In genomic region chr1:80180128-80180527, GRCm38 (mm10) we compare ENCODE assay signal across 8 mouse cellular contexts. TPM values are rescaled to one million over a fixed set of nuclear protein-coding genes. Genes with fewer than 3 reads are reported as not detected.
A peak's percentile ranks its signal among the peaks of the same experiment; 100 is the strongest.
DNase-seq lines count a peak whose midpoint lies in the region; ATAC-seq and TF ChIP-seq lines count a peak whose summit lies in the region.

No protein-coding gene starts in this region.

- no peak for TF ChIP-seq POLR2A in liver, adult 2 months (IDR thresholded peaks at IDR 0.05; ENCODE audit: extremely low read depth, insufficient read depth, low read length)
- no peak for TF ChIP-seq POLR2A in bone marrow, adult 2 months (IDR thresholded peaks at IDR 0.05; ENCODE audit: borderline replicate concordance, control insufficient read depth, low read depth, low read length)
- no peak for TF ChIP-seq POLR2A in cerebellum, adult 2 months (IDR thresholded peaks at IDR 0.05; ENCODE audit: borderline replicate concordance, insufficient read depth, low read length)

- no peaks in the 10 kb centered on the region for H3K4me1 ChIP-seq in forebrain, embryonic 11.5 days (replicated peaks; ENCODE audit: control insufficient read depth, insufficient read depth, low read length)
- H3K4me1 ChIP-seq in forebrain, embryonic 16.5 days (replicated peaks; ENCODE audit: control insufficient read depth, insufficient read depth, low read length) = no peaks in the 10 kb centered on the region
- H3K4me1 ChIP-seq in liver, adult 2 months (ENCODE audit: control insufficient read depth, insufficient read depth, low read length) = no peaks in the 10 kb centered on the region
- H3K4me1 ChIP-seq in liver, embryonic 11.5 days (replicated peaks; ENCODE audit: control insufficient read depth, insufficient read depth, low read length) = no peaks in the 10 kb centered on the region
- no peaks in the 10 kb centered on the region for H3K4me1 ChIP-seq in bone marrow, adult 2 months (ENCODE audit: control insufficient read depth, insufficient read depth, low read length)
- H3K4me1 ChIP-seq in limb, embryonic 10.5 days = no peaks in the 10 kb centered on the region
- no peaks in the 10 kb centered on the region for H3K4me1 ChIP-seq in cerebellum, adult 2 months (ENCODE audit: control insufficient read depth, insufficient read depth, low read length)

- H3K9me3 ChIP-seq in forebrain, embryonic 11.5 days (ENCODE audit: control insufficient read depth, low read length) = no peaks in the 10 kb centered on the region
- H3K9me3 ChIP-seq in forebrain, embryonic 16.5 days (ENCODE audit: control insufficient read depth, low read length) = no peaks in the 10 kb centered on the region
- no peaks in the 10 kb centered on the region for H3K9me3 ChIP-seq in liver, embryonic 11.5 days (ENCODE audit: control insufficient read depth, low read length)
- H3K9me3 ChIP-seq in limb, embryonic 10.5 days (replicated peaks) = no peaks in the 10 kb centered on the region

- H3K27ac ChIP-seq in forebrain, embryonic 11.5 days (ENCODE audit: low read depth, low read length) = no peak overlapping the region
- no peak overlapping the region for H3K27ac ChIP-seq in forebrain, embryonic 16.5 days (ENCODE audit: low read length)
- H3K27ac ChIP-seq in liver, adult 2 months (replicated peaks; ENCODE audit: insufficient read depth, low read depth, low read length) = no peak overlapping the region
- H3K27ac ChIP-seq in liver, embryonic 11.5 days (ENCODE audit: low read depth, low read length) = no peak overlapping the region
- H3K27ac ChIP-seq in bone marrow, adult 2 months (ENCODE audit: control insufficient read depth, insufficient read depth, low read depth, low read length, poor library complexity) = no peak overlapping the region
- no peak overlapping the region for H3K27ac ChIP-seq in limb, embryonic 10.5 days
- H3K27ac ChIP-seq in cerebellum, adult 2 months (ENCODE audit: insufficient read depth, low read length) = no peak overlapping the region

- 61% methylated on average over 7 of the region's 7 CpGs for WGBS in forebrain, embryonic 11.5 days
- WGBS in forebrain, embryonic 16.5 days = 61% methylated on average over 7 of the region's 7 CpGs
- 67% methylated on average over 7 of the region's 7 CpGs for WGBS in liver, adult 2 months
- WGBS in liver, embryonic 11.5 days = 61% methylated on average over 7 of the region's 7 CpGs
- WGBS in bone marrow, adult 2 months = 61% methylated on average over 7 of the region's 7 CpGs
- 61% methylated on average over 7 of the region's 7 CpGs for WGBS in limb, embryonic 10.5 days
- 68% methylated on average over 7 of the region's 7 CpGs for WGBS in cerebellum, adult 2 months

- no peaks in the 10 kb centered on the region for H3K27me3 ChIP-seq in forebrain, embryonic 11.5 days (ENCODE audit: control insufficient read depth, insufficient read depth, low read length)
- no peaks in the 10 kb centered on the region for H3K27me3 ChIP-seq in forebrain, embryonic 16.5 days (replicated peaks; ENCODE audit: control insufficient read depth, insufficient read depth, low read length)
- no peaks in the 10 kb centered on the region for H3K27me3 ChIP-seq in liver, adult 2 months (ENCODE audit: control insufficient read depth, insufficient read depth, low read length)
- no peaks in the 10 kb centered on the region for H3K27me3 ChIP-seq in liver, embryonic 11.5 days (replicated peaks; ENCODE audit: control insufficient read depth, insufficient read depth, low read length)
- no peaks in the 10 kb centered on the region for H3K27me3 ChIP-seq in limb, embryonic 10.5 days (ENCODE audit: low read depth, poor library complexity, severe bottlenecking)
- H3K27me3 ChIP-seq in cerebellum, adult 2 months (ENCODE audit: control insufficient read depth, insufficient read depth, low read length) = no peaks in the 10 kb centered on the region

- H3K9ac ChIP-seq in forebrain, embryonic 11.5 days (ENCODE audit: low read length) = no peak overlapping the region
- H3K9ac ChIP-seq in forebrain, embryonic 16.5 days (replicated peaks; ENCODE audit: low read depth, low read length) = no peak overlapping the region
- H3K9ac ChIP-seq in liver, adult 2 months (ENCODE audit: low read depth, low read length) = no peak overlapping the region
- H3K9ac ChIP-seq in liver, embryonic 11.5 days (ENCODE audit: low read depth, low read length) = no peak overlapping the region

- ATAC-seq in forebrain, embryonic 11.5 days (replicated peaks; ENCODE audit: low FRiP score) = no peak
- no peak for ATAC-seq in forebrain, embryonic 16.5 days
- ATAC-seq in liver, embryonic 11.5 days (replicated peaks; ENCODE audit: low FRiP score) = no peak

- H3K79me2 ChIP-seq in liver, adult 2 months (ENCODE audit: control insufficient read depth, insufficient read depth, low read length) = no peaks in the 10 kb centered on the region

- H3K36me3 ChIP-seq in forebrain, embryonic 11.5 days (ENCODE audit: control insufficient read depth, insufficient read depth, low read length) = no peaks in the 10 kb centered on the region
- no peaks in the 10 kb centered on the region for H3K36me3 ChIP-seq in forebrain, embryonic 16.5 days (ENCODE audit: control insufficient read depth, insufficient read depth)
- no peaks in the 10 kb centered on the region for H3K36me3 ChIP-seq in liver, adult 2 months (ENCODE audit: control insufficient read depth, insufficient read depth, low read length)
- no peaks in the 10 kb centered on the region for H3K36me3 ChIP-seq in liver, embryonic 11.5 days (ENCODE audit: control insufficient read depth, insufficient read depth, low read length)
- H3K36me3 ChIP-seq in limb, embryonic 10.5 days = no peaks in the 10 kb centered on the region

- H3K4me3 ChIP-seq in forebrain, embryonic 11.5 days (ENCODE audit: low read depth, low read length) = no peak overlapping the region
- H3K4me3 ChIP-seq in forebrain, embryonic 16.5 days (replicated peaks; ENCODE audit: low read length) = no peak overlapping the region
- no peak overlapping the region for H3K4me3 ChIP-seq in liver, adult 2 months (ENCODE audit: insufficient read depth, low read depth, low read length)
- no peak overlapping the region for H3K4me3 ChIP-seq in liver, embryonic 11.5 days (ENCODE audit: low read depth, low read length)
- H3K4me3 ChIP-seq in bone marrow, adult 2 months (replicated peaks; ENCODE audit: control insufficient read depth, low read depth, low read length) = no peak overlapping the region
- H3K4me3 ChIP-seq in limb, embryonic 10.5 days = no peak overlapping the region
- H3K4me3 ChIP-seq in cerebellum, adult 2 months (replicated peaks; ENCODE audit: insufficient read depth, low read depth, low read length) = no peak overlapping the region

- DNase-seq in forebrain, embryonic 11.5 days (ENCODE audit: low spot score) = peak; percentile 63
- DNase-seq in liver, adult 2 months (ENCODE audit: extremely low read depth, low read depth, low spot score) = peak; percentile 0
- DNase-seq in liver, embryonic 11.5 days (ENCODE audit: low spot score) = no peak
- DNase-seq in limb, embryonic 10.5 days (ENCODE audit: low spot score) = peak; percentile 44
- no peak for DNase-seq in cerebellum, adult 2 months
- DNase-seq in layer of hippocampus, adult 9-11 months = no peak

- H3K4me2 ChIP-seq in forebrain, embryonic 11.5 days (ENCODE audit: low read depth, low read length, severe bottlenecking) = no peak overlapping the region
- no peak overlapping the region for H3K4me2 ChIP-seq in forebrain, embryonic 16.5 days (ENCODE audit: low read length)
- no peak overlapping the region for H3K4me2 ChIP-seq in liver, embryonic 11.5 days

- no peak for TF ChIP-seq CTCF in liver, adult 2 months (IDR thresholded peaks at IDR 0.05; ENCODE audit: low read depth, low read length)
- peak; percentile 43; the same call in 1 of the 2 replicates for TF ChIP-seq CTCF in bone marrow, adult 2 months (IDR thresholded peaks at IDR 0.05; ENCODE audit: control insufficient read depth, insufficient read depth, low read length)
- no peak for TF ChIP-seq CTCF in cerebellum, adult 2 months (IDR thresholded peaks at IDR 0.05; ENCODE audit: borderline replicate concordance, insufficient read depth, low read depth, low read length)

RNA-seq across cellular contexts. Expression of gene Fam124b, which starts 38.1 kb away (rescaled TPM):
- 0.48 and 0.72 TPM in 2 replicates for polyA plus RNA-seq in forebrain, embryonic 11.5 days (2014; fragmentation: Nextera tagmentation; extraction: Ambion mirVana)
- 0.52 and 0.63 TPM in 2 replicates for polyA plus RNA-seq in forebrain, embryonic 16.5 days (2015; fragmentation: Nextera tagmentation; extraction: Ambion mirVana)
- not detected in 2 replicates for total RNA-seq in liver, adult 2 months (2014; rRNA removed)
- not detected in 2 replicates for polyA plus RNA-seq in liver, adult 2 months (2012; rRNA removed)
- polyA plus RNA-seq in liver, embryonic 11.5 days (2014; fragmentation: Nextera tagmentation; extraction: Ambion mirVana) = 0.08 TPM in 1 of 2 replicates, not detected in the other
- polyA plus RNA-seq in bone marrow, adult 2 months (2011; ENCODE audit: insufficient read depth, insufficient read length, low replicate concordance, missing spikeins) = not detected in 2 replicates
- 0.78 and 1.1 TPM in 2 replicates for polyA plus RNA-seq in limb, embryonic 10.5 days (2016; fragmentation: Nextera tagmentation; extraction: Ambion mirVana)
- 0.05 and 0.06 TPM in 2 replicates for polyA plus RNA-seq in cerebellum, adult 2 months (2012; rRNA removed)

Comparison
In these comparisons a context has a peak if more than half of its experiments do, and no peak if none do; other contexts are left out.
1. DNase-seq: peak in forebrain, embryonic 11.5 days (single experiment), liver, adult 2 months (single experiment) and limb, embryonic 10.5 days (single experiment); none in liver, embryonic 11.5 days (single experiment), cerebellum, adult 2 months (0 of 2) and layer of hippocampus, adult 9-11 months (single experiment).